Mouse (Mus musculus) liver, adult 2 months (tissue): ENCODE measurements around the gene Plcxd3. TPM values are rescaled to one million over a fixed set of nuclear protein-coding genes. Genes with fewer than 3 reads are reported as not detected.

Experiments
- DNase-seq: peaks from one replicate; pipeline ENCODE4 v3.0.0-alpha.2; 2011; ENCODE audit warnings: low read depth, low spot score; ENCODE audit errors: extremely low read depth
- H3K27ac ChIP-seq: fragments of 200-500 bp; replicated peaks from 2 replicates; pipeline ENCODE4 v1.5.1; 2012; ENCODE audit warnings: low read depth, mild to moderate bottlenecking, control low read depth, inconsistent platforms, low read length; ENCODE audit not compliant: insufficient read depth
- H3K27me3 ChIP-seq: fragments of 200-500 bp; 2 replicates; pipeline ENCODE4 v1.6.1; 2012; ENCODE audit warnings: mild to moderate bottlenecking, moderate library complexity, low read length, inconsistent platforms; ENCODE audit not compliant: control insufficient read depth, insufficient read depth
- H3K36me3 ChIP-seq: fragments of 200-500 bp; 2 replicates; pipeline ENCODE4 v1.6.1; 2012; ENCODE audit warnings: low read length, inconsistent platforms; ENCODE audit not compliant: control insufficient read depth, insufficient read depth
- H3K4me1 ChIP-seq: fragments of 200-500 bp; 2 replicates; pipeline ENCODE4 v1.6.1; 2011; ENCODE audit warnings: low read length; ENCODE audit not compliant: control insufficient read depth, insufficient read depth
- H3K4me3 ChIP-seq: fragments of 200-500 bp; 2 replicates; pipeline ENCODE4 v1.5.1; 2011; ENCODE audit warnings: low read depth, mild to moderate bottlenecking, control low read depth, low read length, moderate library complexity; ENCODE audit not compliant: insufficient read depth
- H3K79me2 ChIP-seq: fragments of 200-500 bp; 2 replicates; pipeline ENCODE4 v1.6.1; 2012; ENCODE audit warnings: inconsistent platforms, mild to moderate bottlenecking, low read length, moderate library complexity; ENCODE audit not compliant: control insufficient read depth, insufficient read depth
- H3K9ac ChIP-seq: fragments of 200-500 bp; 2 replicates; pipeline ENCODE4 v1.6.1; 2012; ENCODE audit warnings: low read depth, mild to moderate bottlenecking, control low read depth, inconsistent platforms, low read length
- CTCF ChIP-seq: fragments of 200-500 bp; IDR thresholded peaks from 2 replicates; pipeline ENCODE4 v1.5.1; 2011; ENCODE audit warnings: low read depth, low read length, control low read depth
- POLR2A ChIP-seq: fragments of 200-500 bp; IDR thresholded peaks from 2 replicates; pipeline ENCODE4 v1.6.1; 2011; ENCODE audit warnings: low read length, control low read depth; ENCODE audit not compliant: insufficient read depth; ENCODE audit errors: extremely low read depth
- WGBS: fragments of 180-500 bp; shearing (Covaris S2); methylation state at CpG from one replicate; pipeline ENCODE4 v1.1.7; 2018; 5-methylcytosine and 5-hydroxymethylcytosine counted together
- polyA plus RNA-seq: library from polyadenylated mRNA; depleted of rRNA; stranded (reverse); fragments of >200 nt; gene quantifications from 2 replicates; pipeline ENCODE4 v1.2.3, GENCODE M21; 2012
- total RNA-seq: library from RNA; depleted of rRNA; stranded (reverse); fragments of >200 nt; gene quantifications from 2 replicates; pipeline ENCODE4 v1.2.3, GENCODE M21; 2014

Gene Plcxd3
- total and polyA plus RNA-seq, 2 experiments, result 0.09 TPM; not detected in 1

DNA sequence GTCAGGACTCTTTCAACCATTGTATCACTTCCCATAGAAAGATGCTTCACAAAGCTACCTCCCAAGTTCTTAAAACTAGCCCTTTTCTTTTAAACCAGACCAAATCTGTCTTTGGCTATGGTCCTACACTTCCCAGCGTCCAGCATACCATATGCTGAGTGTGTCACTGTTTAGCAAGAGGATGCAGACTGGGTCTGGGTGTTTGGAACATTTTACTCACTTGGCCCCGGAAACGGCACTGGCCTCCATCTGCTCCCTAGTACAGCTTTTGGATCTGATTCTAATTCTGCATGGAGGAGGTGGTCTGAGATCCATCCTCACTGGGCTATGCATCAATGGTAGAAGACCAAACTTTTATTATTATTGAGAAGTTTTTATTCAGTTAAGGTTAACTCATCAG lies 122.7 kb downstream of the Plcxd3 start:
- H3K36me3 ChIP-seq, result no peaks in the 10 kb centered on the region
- WGBS, result 76% methylated on average over 3 of the region's 3 CpGs
- no peak for TF ChIP-seq CTCF
- no peak for TF ChIP-seq POLR2A
- no peak overlapping the region for H3K27ac ChIP-seq
- no peaks in the 10 kb centered on the region for H3K27me3 ChIP-seq
- DNase-seq, result no peak
- H3K9ac ChIP-seq, result no peak overlapping the region
- H3K79me2 ChIP-seq, result no peaks in the 10 kb centered on the region
- no peaks in the 10 kb centered on the region for H3K4me1 ChIP-seq
- no peak overlapping the region for H3K4me3 ChIP-seq

DNA sequence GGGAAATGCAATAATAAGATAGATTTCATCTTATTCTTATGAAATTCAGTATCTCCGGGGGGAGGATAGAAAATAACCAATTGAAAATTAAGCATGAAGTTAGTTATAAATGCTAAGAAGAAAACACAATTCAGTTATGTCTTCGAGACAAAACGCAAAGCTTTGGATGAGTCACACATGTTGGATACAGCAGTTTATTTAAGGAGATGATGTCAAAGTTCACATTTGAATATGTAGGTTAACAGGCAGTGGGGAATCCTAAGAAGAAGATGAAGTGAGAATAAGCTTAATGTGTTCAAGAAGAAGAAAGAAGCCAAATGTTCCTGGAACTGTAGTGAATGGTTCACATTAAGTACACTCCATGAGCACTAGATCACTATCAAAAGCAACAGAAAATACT lies 128.1 kb downstream of the Plcxd3 start:
- WGBS, result 87% methylated on average over 3 of the region's 3 CpGs
- Histone ChIP-seq H3K79me2 (no peaks in the 10 kb centered on the region), H3K9ac (no peak overlapping the region), H3K27ac (no peak overlapping the region), H3K4me3 (no peak overlapping the region), H3K4me1 (no peaks in the 10 kb centered on the region), H3K27me3 (no peaks in the 10 kb centered on the region), H3K36me3 (no peaks in the 10 kb centered on the region)
- no peak for TF ChIP-seq CTCF
- TF ChIP-seq POLR2A, result no peak
- DNase-seq, result no peak

DNA sequence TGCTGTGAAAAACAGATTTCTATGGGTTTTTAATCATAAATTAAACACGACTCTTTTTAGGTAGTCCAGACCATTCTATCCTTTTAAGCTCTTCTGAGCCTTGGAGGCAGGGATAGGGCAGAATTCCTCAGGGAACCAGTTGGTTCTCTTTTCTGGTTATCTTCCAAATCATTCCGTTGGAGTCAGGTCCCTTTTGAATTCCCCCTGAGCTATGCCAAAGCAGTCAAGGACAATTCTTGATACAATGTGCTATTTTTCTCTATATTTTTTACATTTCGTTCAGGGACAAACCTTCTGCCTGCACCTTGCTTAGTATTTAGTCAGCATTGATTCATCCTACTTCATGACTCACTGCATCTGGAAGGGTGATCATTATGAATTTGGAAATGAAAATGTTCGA lies 128.5 kb downstream of the Plcxd3 start:
- no peaks in the 10 kb centered on the region for H3K36me3 ChIP-seq
- H3K79me2 ChIP-seq, result no peaks in the 10 kb centered on the region
- no peak overlapping the region for H3K4me3 ChIP-seq
- 75% methylated on average over 4 of the region's 4 CpGs for WGBS
- no peak overlapping the region for H3K27ac ChIP-seq
- H3K9ac ChIP-seq, result no peak overlapping the region
- TF ChIP-seq CTCF (no peak), POLR2A (no peak)
- no peak for DNase-seq
- no peaks in the 10 kb centered on the region for H3K4me1 ChIP-seq
- H3K27me3 ChIP-seq, result no peaks in the 10 kb centered on the region

DNA sequence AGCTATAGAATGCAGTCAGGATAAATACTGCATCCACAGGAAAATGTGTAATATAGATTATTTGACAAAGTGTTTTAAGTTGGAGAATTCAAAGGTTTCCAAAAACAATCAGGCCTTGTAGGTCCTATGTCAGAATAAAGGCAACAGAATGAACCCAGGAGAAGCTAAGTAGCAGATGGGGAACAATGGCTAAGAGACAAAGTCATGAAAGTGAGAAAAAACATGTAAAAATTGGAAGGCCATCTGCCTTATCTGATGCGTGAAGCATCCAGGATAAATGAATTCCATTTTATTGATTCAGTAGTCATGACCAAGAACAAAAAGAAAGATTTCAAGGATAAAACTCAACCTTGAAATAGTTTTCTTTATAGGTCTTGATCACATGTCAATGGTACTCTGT lies 139.4 kb downstream of the Plcxd3 start:
- H3K4me3 ChIP-seq, result no peak overlapping the region
- DNase-seq, result no peak
- H3K27me3 ChIP-seq, result no peaks in the 10 kb centered on the region
- TF ChIP-seq POLR2A, result no peak
- TF ChIP-seq CTCF, result no peak
- no peaks in the 10 kb centered on the region for H3K4me1 ChIP-seq
- H3K9ac ChIP-seq, result no peak overlapping the region
- WGBS, result 83% methylated on average over 1 of the region's 1 CpGs
- no peaks in the 10 kb centered on the region for H3K36me3 ChIP-seq
- H3K79me2 ChIP-seq, result no peaks in the 10 kb centered on the region
- no peak overlapping the region for H3K27ac ChIP-seq

DNA sequence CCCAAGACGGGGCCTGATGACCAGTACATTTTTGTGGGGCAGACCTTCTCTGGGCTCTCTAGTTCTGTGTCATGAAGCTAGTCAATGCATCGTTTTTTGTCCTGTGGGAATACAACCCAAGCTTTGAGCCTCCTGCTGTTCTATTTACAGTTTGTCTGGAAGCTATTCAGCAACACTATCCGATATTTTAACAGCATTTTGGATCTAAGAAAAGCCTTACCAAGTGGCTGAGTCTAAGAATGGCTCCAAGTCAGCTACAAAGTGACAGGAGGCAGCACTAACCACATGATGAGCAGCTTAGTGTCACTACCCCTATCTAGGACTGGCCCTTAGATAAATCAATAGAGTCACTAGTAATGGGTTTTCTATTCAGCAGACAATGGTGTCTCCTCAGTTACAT lies 149.3 kb downstream of the Plcxd3 start:
- no peak overlapping the region for H3K4me3 ChIP-seq
- no peak overlapping the region for H3K27ac ChIP-seq
- no peaks in the 10 kb centered on the region for H3K79me2 ChIP-seq
- H3K4me1 ChIP-seq, result no peaks in the 10 kb centered on the region
- no peak for DNase-seq
- no peaks in the 10 kb centered on the region for H3K36me3 ChIP-seq
- WGBS, result 68% methylated on average over 3 of the region's 3 CpGs
- TF ChIP-seq CTCF (no peak), POLR2A (no peak)
- no peaks in the 10 kb centered on the region for H3K27me3 ChIP-seq
- H3K9ac ChIP-seq, result no peak overlapping the region

DNA sequence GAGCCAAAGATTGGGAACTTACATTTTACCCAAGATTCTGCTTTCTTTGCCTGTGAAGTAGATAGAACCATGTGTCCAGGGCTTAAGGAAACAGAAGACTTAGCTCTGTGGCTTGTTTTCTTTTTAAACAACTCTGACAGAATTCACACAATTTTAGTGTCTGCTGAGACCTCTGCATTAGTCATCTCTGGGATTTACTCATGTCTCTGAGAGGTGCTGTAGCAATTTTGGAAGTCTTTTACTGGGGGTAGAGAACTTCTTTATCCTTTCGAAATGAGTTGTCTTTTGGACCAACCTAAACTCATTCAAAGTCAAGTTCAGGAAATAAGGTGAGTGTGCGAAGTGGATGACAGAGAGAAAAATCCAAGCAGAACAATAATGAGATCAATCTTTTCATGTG lies 158.4 kb downstream of the Plcxd3 start:
- Histone ChIP-seq H3K36me3 (no peaks in the 10 kb centered on the region), H3K4me3 (no peak overlapping the region), H3K9ac (no peak overlapping the region), H3K79me2 (no peaks in the 10 kb centered on the region), H3K4me1 (no peaks in the 10 kb centered on the region), H3K27me3 (no peaks in the 10 kb centered on the region), H3K27ac (no peak overlapping the region)
- WGBS, result 83% methylated on average over 2 of the region's 2 CpGs
- no peak for DNase-seq
- TF ChIP-seq POLR2A (no peak), CTCF (no peak)
